Mouse (Mus musculus) midbrain, embryonic 12.5 days (tissue): ENCODE data around the gene Hoxc8. TPM values are rescaled to one million over a fixed set of nuclear protein-coding genes. Genes with fewer than 3 reads are reported as not detected.

Experiments used
- ATAC-seq: fragments of 200-750 bp; cut with Nextera tagmentation; 2 replicates; pipeline ENCODE4 v1.8.0; 2017; ENCODE audit warnings: low read depth, moderate TSS enrichment, moderate library complexity; ENCODE audit not compliant: low FRiP score
- H3K27ac ChIP-seq: fragments of 300-500 bp; sonication (generic); replicated peaks from 2 replicates; pipeline ENCODE4 v1.5.1; 2016; ENCODE audit warnings: mild to moderate bottlenecking
- H3K27me3 ChIP-seq: fragments of 300-500 bp; sonication (generic); 2 replicates; pipeline ENCODE4 v1.6.1; 2016; ENCODE audit warnings: mild to moderate bottlenecking
- H3K36me3 ChIP-seq: fragments of 300-500 bp; sonication (generic); 2 replicates; pipeline ENCODE4 v1.6.1; 2016
- H3K4me1 ChIP-seq: fragments of 300-500 bp; sonication (generic); 2 replicates; pipeline ENCODE4 v1.6.1; 2016
- H3K4me2 ChIP-seq: fragments of 300-500 bp; sonication (generic); replicated peaks from 2 replicates; pipeline ENCODE4 v1.6.1; 2016; ENCODE audit warnings: mild to moderate bottlenecking, moderate library complexity
- H3K4me3 ChIP-seq: fragments of 300-500 bp; sonication (generic); 2 replicates; pipeline ENCODE4 v1.5.1; 2016; ENCODE audit warnings: mild to moderate bottlenecking
- H3K9ac ChIP-seq: fragments of 300-500 bp; sonication (generic); replicated peaks from 2 replicates; pipeline ENCODE4 v1.6.1; 2016; ENCODE audit warnings: mild to moderate bottlenecking, moderate library complexity
- H3K9me3 ChIP-seq: fragments of 300-500 bp; sonication (generic); 2 replicates; pipeline ENCODE4 v1.6.1; 2016; ENCODE audit warnings: mild to moderate bottlenecking
- WGBS: fragments of 180-500 bp; shearing (Covaris S2); methylation state at CpG from one replicate; pipeline ENCODE4 v1.1.7; 2016; 5-methylcytosine and 5-hydroxymethylcytosine counted together
- polyA plus RNA-seq: library from polyadenylated mRNA; unstranded; fragments of >200 nt; fragmentation: Nextera tagmentation; extraction: Ambion mirVana; gene quantifications from 2 replicates; pipeline ENCODE4 v1.2.1, GENCODE M21; 2016

Hoxc8 gene
- polyA plus RNA-seq, 1 experiment from 2014 or later = not detected

DNA sequence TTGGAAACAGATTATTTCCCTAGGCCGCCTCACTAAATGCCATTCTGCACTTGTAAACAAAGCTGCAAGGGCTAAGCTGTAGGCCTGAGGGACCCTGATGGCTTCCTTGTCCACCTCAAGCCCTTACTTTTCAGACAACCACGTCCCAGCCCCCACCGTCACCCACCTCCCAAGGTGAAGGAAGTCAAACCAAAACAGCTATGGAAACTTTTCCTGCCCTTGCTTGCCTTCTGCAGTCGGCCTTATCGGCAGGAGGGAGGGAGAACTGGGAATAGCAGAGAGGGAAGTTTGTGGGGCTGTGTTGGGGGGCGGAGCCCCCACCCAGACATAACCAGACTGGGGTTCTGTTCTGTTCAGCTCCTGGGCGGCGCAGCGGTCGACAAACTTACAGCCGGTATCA lies 1.8 kb downstream of the Hoxc8 start:
- ATAC-seq = no peak
- H3K4me2 ChIP-seq = no peak overlapping the region
- H3K9ac ChIP-seq = no peak overlapping the region

DNA sequence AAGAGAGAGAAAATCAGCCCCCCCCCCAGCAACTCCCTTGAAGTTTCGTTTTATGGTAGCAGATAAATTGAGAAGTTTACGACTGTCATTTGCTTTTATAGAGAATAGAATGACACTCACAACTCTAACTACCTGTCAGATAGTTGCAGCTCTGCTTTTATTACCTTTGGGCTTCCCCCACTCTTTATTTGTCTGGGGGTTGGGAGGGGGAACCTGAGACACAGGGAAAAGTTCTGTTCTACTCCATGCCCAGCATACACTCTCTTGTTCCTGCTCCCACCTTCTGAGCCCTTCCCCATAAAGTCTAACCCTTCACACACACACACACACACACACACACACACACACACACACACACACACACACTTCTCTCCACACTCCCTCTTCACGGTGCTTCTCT lies 2.5 kb downstream of the Hoxc8 start:
- H3K27me3 ChIP-seq = peaks cover 98% of the 10 kb centered on the region
- no peaks in the 10 kb centered on the region for H3K9me3 ChIP-seq
- 0% methylated on average over 3 of the region's 3 CpGs for WGBS
- H3K9ac ChIP-seq = no peak overlapping the region
- no peak overlapping the region for H3K4me3 ChIP-seq
- no peak for ATAC-seq
- H3K4me1 ChIP-seq = no peaks in the 10 kb centered on the region
- no peak overlapping the region for H3K4me2 ChIP-seq
- no peaks in the 10 kb centered on the region for H3K36me3 ChIP-seq
- H3K27ac ChIP-seq = no peak overlapping the region

More for the DNA sequence above, 1.8 kb downstream of the Hoxc8 start:
- Histone ChIP-seq H3K27ac (no peak overlapping the region), H3K4me3 (no peak overlapping the region), H3K4me1 (no peaks in the 10 kb centered on the region), H3K9me3 (no peaks in the 10 kb centered on the region), H3K27me3 (peaks cover 98% of the 10 kb centered on the region), H3K36me3 (no peaks in the 10 kb centered on the region)
- WGBS = under 1% methylated on average over 11 of the region's 11 CpGs

DNA sequence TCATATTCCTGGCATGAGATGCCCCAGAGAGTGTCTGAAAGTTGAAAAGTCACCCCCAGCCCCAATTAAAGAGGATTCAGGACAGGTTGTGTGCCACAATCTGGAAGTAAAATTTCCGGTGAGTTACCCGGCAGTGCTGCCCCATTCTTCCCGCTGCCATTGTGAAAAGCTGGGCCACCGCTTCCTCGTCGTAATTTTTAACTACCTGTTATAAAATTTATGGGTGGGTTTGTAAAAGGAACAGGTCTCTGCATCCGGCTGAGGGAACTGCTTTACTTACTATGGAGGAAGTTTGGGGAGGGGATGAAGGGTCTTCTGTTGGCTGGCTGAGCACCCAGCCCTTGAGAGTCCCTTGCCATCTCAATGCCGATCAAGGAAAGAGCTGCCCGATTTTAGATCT lies 6.1 kb downstream of the Hoxc8 start:
- Histone ChIP-seq H3K27ac (no peak overlapping the region), H3K27me3 (peaks cover 98% of the 10 kb centered on the region), H3K9me3 (no peaks in the 10 kb centered on the region), H3K4me2 (no peak overlapping the region), H3K4me1 (peaks cover 8% of the 10 kb centered on the region), H3K4me3 (no peak overlapping the region), H3K9ac (no peak overlapping the region), H3K36me3 (no peaks in the 10 kb centered on the region)
- ATAC-seq = no peak
- WGBS = 2% methylated on average over 9 of the region's 9 CpGs

DNA sequence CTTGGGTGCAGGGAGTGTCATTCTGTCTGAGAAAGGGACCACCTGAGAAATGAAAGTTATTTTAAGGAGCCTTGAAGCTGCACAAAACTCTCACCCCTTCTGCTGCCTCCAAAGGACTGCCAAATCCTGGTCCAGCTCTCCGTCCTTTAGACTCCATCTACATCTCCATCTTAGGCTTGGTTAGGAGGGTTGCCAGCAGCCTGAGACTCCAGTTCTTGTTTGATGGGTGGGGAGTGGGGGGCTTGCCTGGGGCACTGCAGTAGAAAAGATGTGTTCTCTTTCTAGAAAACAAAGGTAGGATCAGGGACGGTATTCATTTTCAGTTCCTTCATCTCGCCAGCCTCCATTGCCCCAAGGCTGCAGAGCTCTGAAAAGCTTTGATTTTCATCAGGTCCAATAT lies 7.0 kb downstream of the Hoxc8 start:
- H3K27me3 ChIP-seq = peaks cover 98% of the 10 kb centered on the region
- H3K4me1 ChIP-seq = peaks cover 8% of the 10 kb centered on the region
- no peak for ATAC-seq
- H3K4me2 ChIP-seq = no peak overlapping the region
- WGBS = 0% methylated on average over 3 of the region's 3 CpGs
- no peaks in the 10 kb centered on the region for H3K36me3 ChIP-seq
- H3K4me3 ChIP-seq = no peak overlapping the region
- H3K9me3 ChIP-seq = no peaks in the 10 kb centered on the region
- no peak overlapping the region for H3K9ac ChIP-seq
- H3K27ac ChIP-seq = no peak overlapping the region

DNA sequence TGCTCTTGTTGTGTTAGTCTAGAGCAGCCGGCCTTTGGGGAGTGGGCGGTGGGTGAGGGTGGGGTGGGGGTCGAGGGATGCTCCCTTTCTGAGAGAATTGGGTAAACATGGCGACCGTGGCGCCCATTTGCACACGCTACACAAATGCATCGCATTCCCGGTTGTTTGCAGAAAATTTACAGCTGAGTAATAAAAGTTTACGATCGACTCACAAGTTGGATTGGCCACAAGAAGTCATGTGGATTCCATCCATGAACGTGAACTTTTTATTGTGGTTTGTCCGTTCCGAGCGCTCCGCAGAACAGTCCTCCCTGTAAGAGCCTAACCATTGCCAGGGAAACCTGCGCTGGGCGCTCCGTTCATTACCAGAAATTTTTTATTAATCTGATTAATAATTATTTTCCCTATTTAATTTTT lies 7.5 kb downstream of the Hoxc8 start, which contains the start of gene Hoxc6:
Hoxc6 (plus strand) TSS at position 319 of the 417 bp plus-strand sequence.
- H3K27me3 ChIP-seq = peaks cover 98% of the 10 kb centered on the region
- no peak within 1 kb of the TSS for H3K9ac ChIP-seq
- ATAC-seq = no peak
- H3K36me3 ChIP-seq = no peaks in the 10 kb centered on the region
- H3K4me3 ChIP-seq = peak within 1 kb of the TSS; percentile 35
- 2% methylated on average over 19 of the region's 19 CpGs for WGBS
- H3K27ac ChIP-seq = no peak within 1 kb of the TSS
- H3K4me2 ChIP-seq = peak within 1 kb of the TSS; percentile 46
- H3K9me3 ChIP-seq = no peaks in the 10 kb centered on the region
- H3K4me1 ChIP-seq = peaks cover 8% of the 10 kb centered on the region

DNA sequence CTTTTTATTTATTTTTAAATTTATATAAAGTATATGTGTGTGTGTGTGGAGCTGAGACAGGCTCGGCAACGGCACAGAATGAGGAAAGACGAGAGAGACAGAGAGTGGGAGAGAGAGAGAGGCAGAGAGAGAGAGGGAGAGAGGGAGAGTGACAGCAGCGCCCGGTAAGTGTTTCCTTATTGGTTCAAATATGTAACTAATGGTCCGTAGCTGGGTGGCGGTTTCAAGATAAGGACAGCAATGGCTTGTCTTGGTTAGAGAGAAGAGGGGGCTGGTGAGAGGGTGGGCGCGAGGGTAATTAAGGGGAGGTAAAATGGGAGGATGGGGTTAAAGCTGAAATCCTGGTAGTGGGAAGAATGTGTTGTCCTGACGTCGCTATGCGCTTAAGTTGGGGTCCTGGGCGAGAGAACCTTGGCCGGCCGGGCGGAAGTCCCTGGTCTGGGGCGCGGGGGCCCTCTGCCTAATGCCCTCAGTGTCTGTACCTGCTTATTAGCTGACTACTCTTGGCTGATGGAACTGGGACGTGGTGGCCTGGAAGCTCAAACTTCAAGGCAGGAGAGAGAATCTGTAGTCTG lies 8.3 kb downstream of the Hoxc8 start:
- Histone ChIP-seq H3K4me3 (peak overlapping the region; percentile 35; the same call in 1 of the 2 replicates), H3K4me1 (peaks cover 8% of the 10 kb centered on the region), H3K27me3 (peaks cover 98% of the 10 kb centered on the region), H3K27ac (no peak overlapping the region), H3K36me3 (no peaks in the 10 kb centered on the region), H3K9ac (no peak overlapping the region), H3K9me3 (no peaks in the 10 kb centered on the region), H3K4me2 (peak overlapping the region; percentile 46)
- ATAC-seq = no peak
- 1% methylated on average over 19 of the region's 19 CpGs for WGBS

DNA sequence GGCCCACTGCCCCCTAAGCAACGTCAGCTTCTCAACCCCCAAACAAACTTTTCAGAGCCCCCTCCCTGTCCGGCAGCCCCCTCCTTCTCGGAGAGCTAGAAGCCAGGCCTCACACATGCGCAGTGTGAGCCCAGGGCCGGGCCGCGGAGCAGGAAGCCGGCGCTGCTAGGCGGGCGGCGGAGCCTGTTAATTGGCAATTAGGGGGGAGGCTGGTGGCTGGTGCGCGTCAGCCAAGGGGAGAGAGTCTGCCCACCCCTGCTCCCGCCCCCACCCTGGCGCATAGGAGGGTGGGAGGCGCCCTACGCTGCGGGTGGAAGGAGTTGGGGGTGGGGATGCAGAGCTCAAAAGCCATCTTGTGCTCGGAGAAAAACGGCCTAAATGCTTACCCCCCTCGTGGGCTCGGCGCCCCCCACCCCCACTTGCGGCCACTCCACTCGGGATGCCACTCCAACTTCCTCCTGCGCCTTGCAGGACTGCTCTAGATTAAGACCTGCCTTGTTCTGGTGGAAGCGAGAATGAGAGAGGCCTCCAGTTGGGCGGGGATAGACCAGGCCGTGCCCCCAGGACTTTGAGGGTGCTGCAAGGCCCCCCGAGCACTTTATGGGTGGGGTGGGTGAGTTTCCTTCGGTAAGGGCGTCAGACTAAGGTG lies 8.9 kb downstream of the Hoxc8 start:
- H3K4me3 ChIP-seq = peak overlapping the region; percentile 35
- peak overlapping the region; percentile 46 for H3K4me2 ChIP-seq
- peak overlapping the region; percentile 34; the same call in 1 of the 2 replicates for H3K9ac ChIP-seq
- H3K4me1 ChIP-seq = peaks cover 8% of the 10 kb centered on the region
- H3K27ac ChIP-seq = no peak overlapping the region
- H3K9me3 ChIP-seq = no peaks in the 10 kb centered on the region
- no peaks in the 10 kb centered on the region for H3K36me3 ChIP-seq
- ATAC-seq = peak; percentile 41; the same call in 1 of the 2 replicates
- 1% methylated on average over 32 of the region's 33 CpGs for WGBS
- H3K27me3 ChIP-seq = peaks cover 99% of the 10 kb centered on the region

DNA sequence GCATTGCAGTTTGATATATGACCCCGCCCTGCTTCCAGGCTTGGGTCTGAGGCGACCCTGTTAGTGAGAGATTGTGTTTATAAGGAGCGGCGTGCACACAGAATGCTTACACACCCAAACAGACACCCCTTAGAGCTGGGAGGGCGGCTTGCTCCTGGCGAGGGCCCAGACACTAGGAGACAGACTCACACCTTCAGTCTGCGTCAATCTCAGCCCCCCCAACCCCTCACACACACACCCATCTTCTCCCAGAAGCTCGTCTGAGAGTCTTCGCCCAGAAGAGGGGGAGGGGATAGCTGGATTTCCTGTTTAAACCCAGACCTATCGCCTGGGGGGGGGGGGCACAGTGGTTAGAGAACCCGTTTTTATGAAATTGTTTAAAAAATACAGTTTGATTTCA lies 9.5 kb downstream of the Hoxc8 start:
- H3K4me1 ChIP-seq = peaks cover 8% of the 10 kb centered on the region
- under 1% methylated on average over 9 of the region's 11 CpGs for WGBS

DNA sequence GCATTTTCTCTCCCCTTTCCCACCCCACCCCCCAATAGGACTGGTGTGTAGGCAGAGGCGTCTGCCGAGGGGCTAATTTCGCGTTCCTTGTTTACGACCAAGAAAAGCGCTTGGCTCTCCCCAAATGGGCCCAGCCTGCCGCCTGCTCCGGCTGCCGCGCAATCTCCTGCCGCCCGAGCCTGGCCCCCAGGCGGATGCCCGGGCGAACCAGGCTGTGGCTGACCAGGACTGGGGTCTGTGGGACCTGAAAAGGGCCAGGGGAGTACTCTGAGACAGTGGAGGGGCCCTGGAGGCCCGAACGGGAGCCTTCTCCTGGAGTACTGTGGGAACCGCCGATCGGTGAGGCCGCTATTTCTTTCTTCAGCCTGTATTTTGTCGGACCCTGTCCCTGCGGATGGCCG lies 10.1 kb downstream of the Hoxc8 start:
- Histone ChIP-seq H3K27me3 (peaks cover 99% of the 10 kb centered on the region), H3K27ac (no peak overlapping the region), H3K9ac (no peak overlapping the region), H3K9me3 (no peaks in the 10 kb centered on the region), H3K4me3 (no peak overlapping the region), H3K4me2 (no peak overlapping the region), H3K4me1 (peaks cover 8% of the 10 kb centered on the region), H3K36me3 (no peaks in the 10 kb centered on the region)
- ATAC-seq = no peak
- WGBS = under 1% methylated on average over 24 of the region's 24 CpGs

More for the DNA sequence above, 9.5 kb downstream of the Hoxc8 start:
- Histone ChIP-seq H3K9me3 (no peaks in the 10 kb centered on the region), H3K36me3 (no peaks in the 10 kb centered on the region), H3K27ac (no peak overlapping the region), H3K9ac (no peak overlapping the region), H3K4me3 (no peak overlapping the region), H3K4me2 (no peak overlapping the region), H3K27me3 (peaks cover 99% of the 10 kb centered on the region)
- ATAC-seq = no peak

DNA sequence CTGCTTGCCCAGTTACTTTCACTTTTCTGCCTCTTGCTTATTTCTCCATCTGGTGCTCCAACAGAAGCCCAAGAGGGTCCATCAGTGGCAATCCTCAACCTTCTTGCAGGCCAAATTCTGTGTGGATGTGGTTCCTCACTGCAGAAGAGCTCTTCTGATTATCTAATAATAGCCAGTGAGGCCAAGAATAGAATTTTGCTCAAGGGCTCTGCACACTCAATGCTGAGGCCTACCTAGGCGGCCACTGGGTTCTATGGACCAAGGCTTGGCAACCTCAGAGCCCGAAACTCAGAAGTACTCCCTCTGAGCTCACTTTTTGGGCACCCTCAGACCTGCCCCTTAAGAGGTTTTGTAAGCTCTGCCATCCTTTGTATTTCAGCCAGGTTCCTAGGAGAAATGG lies 11.0 kb downstream of the Hoxc8 start:
- WGBS = 0% methylated on average over 2 of the region's 2 CpGs
- H3K9ac ChIP-seq = no peak overlapping the region
- ATAC-seq = no peak
- no peak overlapping the region for H3K27ac ChIP-seq
- no peaks in the 10 kb centered on the region for H3K9me3 ChIP-seq
- H3K4me2 ChIP-seq = no peak overlapping the region
- peaks cover 8% of the 10 kb centered on the region for H3K4me1 ChIP-seq
- peaks cover 99% of the 10 kb centered on the region for H3K27me3 ChIP-seq
- H3K4me3 ChIP-seq = no peak overlapping the region
- no peaks in the 10 kb centered on the region for H3K36me3 ChIP-seq

DNA sequence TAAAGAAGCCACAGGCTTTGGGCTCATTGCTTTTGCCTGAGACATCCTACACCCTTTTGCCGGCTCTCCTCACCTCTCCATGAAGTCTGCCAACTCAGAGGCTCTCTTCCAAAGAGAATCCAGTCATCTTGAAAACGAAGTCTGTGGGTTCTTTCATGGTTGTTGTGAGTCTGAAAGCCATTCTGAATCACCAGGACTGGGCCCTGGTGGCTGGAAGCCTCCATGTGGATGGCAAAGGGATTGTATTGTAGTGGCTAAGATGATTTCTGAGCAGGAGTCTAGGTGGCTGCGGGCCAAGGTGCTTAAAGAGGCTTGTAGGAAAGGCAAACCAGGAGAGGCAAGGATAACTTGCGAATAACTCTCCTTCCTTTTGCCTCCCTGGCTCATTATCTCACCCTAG lies 11.7 kb downstream of the Hoxc8 start:
- Histone ChIP-seq H3K36me3 (no peaks in the 10 kb centered on the region), H3K9me3 (no peaks in the 10 kb centered on the region), H3K4me3 (no peak overlapping the region), H3K4me2 (no peak overlapping the region), H3K9ac (no peak overlapping the region), H3K27me3 (peaks cover 99% of the 10 kb centered on the region), H3K4me1 (peaks cover 8% of the 10 kb centered on the region), H3K27ac (no peak overlapping the region)
- no peak for ATAC-seq
- 6% methylated on average over 4 of the region's 4 CpGs for WGBS

DNA sequence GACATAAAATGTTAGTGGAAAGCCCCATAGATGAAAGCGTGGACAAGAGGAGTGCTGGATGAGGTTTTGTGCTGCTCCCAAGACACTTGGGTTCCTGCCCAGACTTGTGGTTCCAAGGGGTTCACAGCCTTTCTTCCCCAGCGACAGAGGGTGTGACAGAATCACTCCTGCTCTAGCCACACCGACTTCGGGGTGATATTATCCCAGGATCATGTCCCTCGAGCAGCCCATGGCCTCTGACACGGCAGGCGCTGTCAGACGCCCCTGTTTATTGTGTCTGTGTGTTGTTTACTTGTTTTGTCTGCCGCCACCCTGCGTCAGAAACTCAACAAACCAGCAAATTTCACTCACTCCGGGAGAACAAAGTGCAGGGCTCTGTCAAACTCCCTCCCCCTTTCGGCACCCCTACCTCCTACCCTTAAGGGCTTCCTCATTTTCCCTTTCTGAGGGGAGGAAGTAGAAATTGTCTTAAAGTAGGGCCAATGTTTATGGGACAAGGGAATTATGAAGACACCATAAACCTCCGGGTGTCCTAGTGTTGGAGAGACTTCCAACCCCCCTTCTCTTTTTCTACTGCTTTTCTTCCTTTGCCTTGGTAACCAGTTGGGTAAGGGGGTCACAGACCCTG lies 12.5 kb downstream of the Hoxc8 start:
- Histone ChIP-seq H3K27ac (no peak overlapping the region), H3K9me3 (no peaks in the 10 kb centered on the region), H3K27me3 (peaks cover 99% of the 10 kb centered on the region), H3K4me1 (peaks cover 8% of the 10 kb centered on the region), H3K4me3 (no peak overlapping the region), H3K9ac (no peak overlapping the region), H3K36me3 (no peaks in the 10 kb centered on the region), H3K4me2 (no peak overlapping the region)
- WGBS = 2% methylated on average over 13 of the region's 13 CpGs
- no peak for ATAC-seq
